Mouse (Mus musculus) ES-E14 (cell line): ENCODE measurements around the gene Gpr179. TPM values are rescaled to one million over a fixed set of nuclear protein-coding genes. Genes with fewer than 3 reads are reported as not detected.
"Not testable (repeated sequence)": the region's sequence is repeated elsewhere in the genome, so short reads cannot be mapped to it uniquely, and the experiment has no call there.

ENCODE experiments used
- DNase-seq: peaks from one replicate; pipeline ENCODE4 v3.0.0-alpha.2; 2013; ENCODE audit warnings: low read depth, low spot score
- H3K27ac ChIP-seq: 2 replicates; pipeline ENCODE4 v1.5.1; 2012; ENCODE audit warnings: low read depth, mild to moderate bottlenecking, low read length, moderate library complexity, mixed read lengths; ENCODE audit not compliant: poor library complexity, insufficient read depth, severe bottlenecking
- H3K36me3 ChIP-seq: 2 replicates; pipeline ENCODE4 v1.6.1; 2012; ENCODE audit warnings: mild to moderate bottlenecking, low read length, moderate library complexity, mixed read lengths; ENCODE audit not compliant: control insufficient read depth, poor library complexity, insufficient read depth, severe bottlenecking
- H3K4me1 ChIP-seq, 2 experiments: fragments of 150-350 bp in 1 of 2; sonication (generic) in 1 of 2; 2 replicates each; pipeline ENCODE4 v1.6.1; 2012; ENCODE audit warnings: low read length in 2 of 2, mild to moderate bottlenecking in 1 of 2, mixed read lengths in 1 of 2; ENCODE audit not compliant: control insufficient read depth in 2 of 2, insufficient read depth in 2 of 2, poor library complexity in 1 of 2
- H3K4me3 ChIP-seq, 2 experiments: fragments of 150-350 bp in 1 of 2; sonication (generic) in 1 of 2; 2 replicates each; pipeline ENCODE4 v1.5.1; 2012; ENCODE audit warnings: low read length in 2 of 2, low read depth in 1 of 2, mild to moderate bottlenecking in 1 of 2, mixed read lengths in 1 of 2; ENCODE audit not compliant: insufficient read depth in 1 of 2, poor library complexity in 1 of 2, severe bottlenecking in 1 of 2
- H3K9ac ChIP-seq: 2 replicates; pipeline ENCODE4 v1.6.1; 2012; ENCODE audit warnings: low read depth, mild to moderate bottlenecking, low read length, mixed read lengths; ENCODE audit not compliant: poor library complexity, insufficient read depth, severe bottlenecking
- H3K9me3 ChIP-seq: fragments of 150-350 bp; sonication (generic); 2 replicates; pipeline ENCODE4 v1.6.1; 2012; ENCODE audit warnings: low read depth, mild to moderate bottlenecking, low read length; ENCODE audit not compliant: control insufficient read depth, insufficient read depth
- CHD2 ChIP-seq: IDR thresholded peaks from 2 replicates; pipeline ENCODE4 v1.6.1; 2014; ENCODE audit warnings: mild to moderate bottlenecking, low read depth, low read length, inconsistent platforms
- HCFC1 ChIP-seq: IDR thresholded peaks from 2 replicates; pipeline ENCODE4 v1.6.1; 2012; ENCODE audit warnings: low read length, inconsistent platforms, borderline replicate concordance; ENCODE audit not compliant: insufficient read depth
- MAFK ChIP-seq: IDR thresholded peaks from 2 replicates; pipeline ENCODE4 v1.6.1; 2014; ENCODE audit warnings: mild to moderate bottlenecking, low read depth, low read length, inconsistent platforms; ENCODE audit not compliant: insufficient read depth
- ZC3H11A ChIP-seq: IDR thresholded peaks from 2 replicates; pipeline ENCODE4 v1.6.1; 2012; ENCODE audit warnings: low read depth, mild to moderate bottlenecking, inconsistent platforms, low read length, borderline replicate concordance
- ZNF384 ChIP-seq: IDR thresholded peaks from 2 replicates; pipeline ENCODE4 v1.6.1; 2012; ENCODE audit warnings: low read depth, low read length, inconsistent platforms
- in situ Hi-C, 2 experiments: fragments of 600-800 bp; cut with MboI; formaldehyde crosslinking; loops; one replicate each; pipeline ENCODE4 v1.15.1; 2025; ENCODE audit warnings: low sequenced_read_pairs in 2 of 2, inconsistent platforms in 1 of 2; ENCODE audit not compliant: unreplicated experiment in 2 of 2
- total RNA-seq: library from RNA; depleted of rRNA; stranded (reverse); fragments of 300-350 nt; gene quantifications from 2 replicates; pipeline ENCODE4 v1.2.3, GENCODE M21; 2012

Gpr179 gene
- total RNA-seq, 1 experiment, result 0.31 TPM

GRCm38 (mm10) chr11:97362943-97363643 lies 11.2 kb upstream of the Gpr179 start:
- no peak overlapping the region for H3K27ac ChIP-seq
- TF ChIP-seq MAFK (no peak), CHD2 (no peak), ZNF384 (no peak), HCFC1 (no peak), ZC3H11A (no peak)

GRCm38 (mm10) chr11:97362649-97362942 lies 10.7 kb upstream of the Gpr179 start:
- no peaks in the 10 kb centered on the region for H3K36me3 ChIP-seq
- H3K27ac ChIP-seq, result no peak overlapping the region
- H3K4me3 ChIP-seq, result peak overlapping the region; percentile 91 to 96
- in situ Hi-C loops, result no loop called here
- TF ChIP-seq ZC3H11A (no peak), CHD2 (no peak), ZNF384 (no peak), HCFC1 (no peak), MAFK (no peak)
- peak overlapping the region; percentile 90 for H3K9ac ChIP-seq
- no peaks in the 10 kb centered on the region for H3K9me3 ChIP-seq
- no peak for DNase-seq
- peaks cover 6 to 9% of the 10 kb centered on the region in 2 experiments for H3K4me1 ChIP-seq

More at GRCm38 (mm10) chr11:97362943-97363643, 11.2 kb upstream of the Gpr179 start:
- no peak for DNase-seq
- H3K4me1 ChIP-seq, result peaks cover 6 to 9% of the 10 kb centered on the region in 2 experiments
- H3K36me3 ChIP-seq, result peaks cover under 1% of the 10 kb centered on the region; the same call in 1 of the 2 replicates
- in situ Hi-C loops, result no loop called here
- H3K4me3 ChIP-seq, result peak overlapping the region; percentile 91 to 96
- H3K9ac ChIP-seq, result peak overlapping the region; percentile 90
- no peaks in the 10 kb centered on the region for H3K9me3 ChIP-seq

DNA sequence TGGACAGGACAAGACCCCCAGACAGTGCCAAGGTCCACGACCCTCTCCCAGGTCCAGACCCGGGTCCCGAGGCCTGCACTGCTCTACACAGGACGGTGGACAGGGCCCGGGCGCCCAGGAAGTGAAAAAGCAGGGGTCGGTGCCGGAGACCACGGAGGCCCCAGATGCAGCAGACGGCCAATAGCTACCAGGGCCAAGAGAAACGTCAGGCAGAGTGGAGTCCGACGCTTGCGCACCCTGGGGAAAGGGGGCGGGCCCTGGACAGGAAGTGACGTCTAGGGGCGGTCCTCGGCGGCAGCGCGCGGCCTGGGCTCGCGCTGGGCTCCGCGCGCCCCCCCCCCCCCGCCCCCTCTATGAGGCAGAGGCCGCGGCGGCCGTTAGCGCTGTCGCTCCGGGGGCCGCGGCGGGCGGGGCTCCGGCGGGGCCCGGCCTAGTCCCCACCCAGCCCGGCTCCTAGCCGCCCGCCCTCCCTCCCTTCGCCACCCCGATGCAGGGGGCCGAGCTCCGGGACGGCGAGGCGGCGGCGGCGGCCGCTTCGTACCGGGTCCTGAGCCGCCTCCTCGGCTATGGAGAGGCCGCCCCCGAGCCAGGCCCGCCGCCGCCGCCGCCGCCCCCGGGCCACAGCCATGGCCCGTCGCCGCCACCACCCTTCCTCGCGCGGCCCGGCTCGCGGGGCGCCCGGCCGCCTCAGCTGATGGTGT lies 10.2 kb upstream of the Gpr179 start, which contains the start of gene Socs7:
Gene Socs7, plus strand, starts transcription at position 604 of the 701 bp plus-strand sequence.
- in situ Hi-C loops, result no loop called here
- Histone ChIP-seq H3K4me1 (peaks cover 6 to 9% of the 10 kb centered on the region in 2 experiments), H3K9me3 (no peaks in the 10 kb centered on the region), H3K9ac (peak within 1 kb of the TSS; percentile 90), H3K27ac (no peak within 1 kb of the TSS), H3K4me3 (peak within 1 kb of the TSS; percentile 91 to 96), H3K36me3 (no peaks in the 10 kb centered on the region)
- peak; percentile 69 for DNase-seq
- TF ChIP-seq CHD2 (no peak), MAFK (no peak), ZNF384 (no peak), HCFC1 (0 out of 2 replicates have a peak, but pooled peaks have one; percentile 46)

GRCm38 (mm10) chr11:97357663-97358062 lies 5.8 kb upstream of the Gpr179 start:
- H3K9me3 ChIP-seq, H3K4me1 ChIP-seq, in situ Hi-C loops, H3K36me3 ChIP-seq, H3K9ac ChIP-seq, H3K27ac ChIP-seq, H3K4me3 ChIP-seq: not testable (repeated sequence)
- TF ChIP-seq ZNF384, result peak; percentile 98
- DNase-seq, result peak; percentile 70
